Mouse (Mus musculus) mouse embryonic stem cell (cell line): ENCODE measurements around the gene Crk.

Experiments
- in situ Hi-C, 2 experiments: fragments of 300-500 bp; cut with MboI; formaldehyde crosslinking; loops; 1 replicate in 1 of 2; 3 replicates in 1 of 2; pipeline ENCODE4 v1.14.3; 2019 to 2020; ENCODE audit warnings: low sequenced_read_pairs in 2 of 2, low pct_unique_long_range_greater_than_20kb in 1 of 2, mixed read lengths in 1 of 2; ENCODE audit not compliant: unreplicated experiment in 1 of 2

The Crk gene

DNA sequence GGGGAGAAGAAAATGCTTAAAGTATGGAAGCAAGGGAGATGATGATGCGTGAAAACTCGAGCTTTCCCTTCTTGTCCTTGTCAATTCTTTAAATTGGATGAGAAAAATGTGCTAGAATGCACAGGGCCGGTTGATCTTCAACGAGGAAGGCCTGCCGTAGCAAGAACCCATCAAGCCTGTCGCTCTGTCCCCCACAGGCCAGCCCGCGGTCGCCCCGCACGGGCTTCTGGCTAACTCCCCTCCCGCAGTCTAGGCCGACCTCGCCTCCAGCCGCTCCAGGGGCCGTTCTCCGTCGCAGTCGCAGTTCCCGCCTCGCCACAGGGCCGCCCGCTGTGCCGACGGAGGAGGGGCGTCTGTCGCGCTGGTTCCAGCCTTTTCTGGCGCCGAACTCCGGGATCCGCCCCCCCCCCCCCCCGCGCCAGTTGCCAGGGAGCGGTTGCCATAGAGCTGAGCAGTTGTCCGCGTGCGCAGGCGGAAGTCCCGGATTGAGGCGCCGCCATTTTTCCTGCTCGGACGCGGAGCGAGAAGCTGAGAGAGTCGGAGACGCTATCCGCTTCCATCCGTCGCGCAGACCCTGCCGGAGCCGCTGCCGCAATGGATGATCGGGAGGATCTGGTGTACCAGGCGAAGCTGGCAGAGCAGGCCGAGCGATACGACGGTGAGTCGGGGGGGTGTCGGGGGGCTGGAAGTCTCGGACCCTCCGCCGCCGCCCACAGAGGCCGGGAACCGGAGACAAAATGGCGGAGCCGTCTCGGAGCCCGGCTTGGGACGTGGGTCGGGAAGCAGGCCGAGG is 53.6 kb downstream of the Crk start, which contains the start of gene Ywhae:
Gene Ywhae (plus strand): TSS at position 436 of the 793 bp plus-strand sequence.
- in situ Hi-C loops = no loop called here

DNA sequence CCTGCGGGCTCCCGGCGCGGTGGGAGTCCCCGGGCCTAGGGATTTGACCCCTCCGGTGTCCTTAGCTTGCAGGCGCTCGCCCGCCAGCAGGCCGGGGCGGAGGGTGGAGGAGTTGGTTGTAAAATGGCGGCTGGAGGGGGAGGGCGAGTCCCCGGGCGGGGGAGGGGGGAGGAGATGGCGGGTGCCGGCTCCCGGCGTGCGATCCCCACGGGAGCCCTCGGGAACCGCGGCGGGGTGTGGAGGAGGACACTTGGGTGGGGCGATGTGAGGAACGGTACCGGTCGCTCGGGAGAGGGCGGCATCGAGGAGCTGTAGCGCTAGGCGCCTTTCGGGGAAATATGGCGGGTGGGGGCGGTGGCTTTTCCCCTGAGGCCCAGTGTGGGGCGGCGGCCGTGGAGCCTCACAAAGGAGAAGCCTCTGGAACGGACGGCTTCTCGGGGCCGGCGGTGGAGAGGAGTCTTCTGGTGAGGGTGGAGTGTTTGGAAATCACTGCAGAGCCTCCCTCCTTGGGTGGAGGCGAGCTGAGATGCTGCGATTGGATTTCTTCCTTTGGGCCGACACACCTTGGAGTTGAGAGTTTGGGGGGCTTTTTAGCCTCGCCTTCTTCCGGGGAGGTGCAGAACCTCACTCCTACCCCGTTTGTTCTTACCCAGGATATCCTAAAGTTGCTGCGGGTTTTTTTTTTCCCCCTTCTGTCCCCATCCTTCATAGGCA is 54.3 kb downstream of the Crk start:
- in situ Hi-C loops = no loop called here

DNA sequence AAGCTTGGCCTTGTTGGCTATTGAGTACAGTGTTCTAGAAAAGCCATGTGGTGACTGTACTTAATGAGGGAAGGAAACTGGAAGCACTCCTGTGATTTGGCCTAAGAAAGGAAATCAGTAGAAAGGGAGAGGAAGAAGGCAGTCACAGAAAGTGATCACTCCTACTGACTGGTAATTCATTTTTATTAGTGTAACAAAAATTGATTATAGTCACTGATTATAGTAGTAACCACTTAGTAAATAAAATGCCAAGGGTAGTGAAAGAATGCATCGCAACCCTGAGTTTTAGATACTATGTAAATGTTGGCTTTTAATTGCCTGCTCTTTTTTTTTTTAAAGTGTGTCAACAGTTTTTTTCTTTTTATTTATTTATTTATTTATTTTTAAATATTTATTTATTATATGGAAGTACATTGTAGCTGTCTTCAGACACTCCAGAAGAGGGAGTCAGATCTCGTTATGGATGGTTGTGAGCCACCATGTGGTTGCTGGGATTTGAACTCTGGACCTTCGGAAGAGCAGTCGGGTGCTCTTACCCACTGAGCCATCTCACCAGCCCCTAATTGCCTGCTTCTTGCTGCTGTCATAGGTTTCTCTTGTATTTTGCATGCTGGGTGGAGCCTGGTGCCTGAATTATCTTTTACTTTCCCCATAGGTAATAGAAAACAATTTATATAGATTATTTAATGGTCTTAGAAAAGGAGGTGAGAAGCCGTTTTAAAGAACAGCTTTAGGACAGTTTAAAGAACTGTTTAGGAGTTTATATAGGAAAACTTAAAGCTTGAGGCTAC is 56.6 kb downstream of the Crk start:
- in situ Hi-C loops = no loop called here

DNA sequence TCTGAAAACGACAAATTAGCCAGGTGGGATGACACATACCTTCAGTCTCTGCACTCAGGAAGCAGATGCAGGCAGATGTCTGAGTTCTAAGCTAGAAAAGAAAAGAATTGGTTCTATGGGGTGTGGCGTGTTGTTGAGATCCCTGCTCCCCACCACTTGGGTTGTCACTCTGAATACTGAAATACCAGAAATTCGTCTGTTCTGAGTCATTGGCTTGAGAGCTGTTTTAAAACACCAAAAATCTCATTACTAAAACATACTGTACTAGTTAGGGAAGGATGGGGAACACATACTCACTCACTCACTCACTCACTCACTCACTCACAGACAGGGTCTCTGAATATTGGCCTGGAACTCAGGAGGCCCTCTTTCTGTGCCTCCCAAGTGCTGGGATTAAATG is 57.9 kb downstream of the Crk start:
- in situ Hi-C loops = no loop called here

DNA sequence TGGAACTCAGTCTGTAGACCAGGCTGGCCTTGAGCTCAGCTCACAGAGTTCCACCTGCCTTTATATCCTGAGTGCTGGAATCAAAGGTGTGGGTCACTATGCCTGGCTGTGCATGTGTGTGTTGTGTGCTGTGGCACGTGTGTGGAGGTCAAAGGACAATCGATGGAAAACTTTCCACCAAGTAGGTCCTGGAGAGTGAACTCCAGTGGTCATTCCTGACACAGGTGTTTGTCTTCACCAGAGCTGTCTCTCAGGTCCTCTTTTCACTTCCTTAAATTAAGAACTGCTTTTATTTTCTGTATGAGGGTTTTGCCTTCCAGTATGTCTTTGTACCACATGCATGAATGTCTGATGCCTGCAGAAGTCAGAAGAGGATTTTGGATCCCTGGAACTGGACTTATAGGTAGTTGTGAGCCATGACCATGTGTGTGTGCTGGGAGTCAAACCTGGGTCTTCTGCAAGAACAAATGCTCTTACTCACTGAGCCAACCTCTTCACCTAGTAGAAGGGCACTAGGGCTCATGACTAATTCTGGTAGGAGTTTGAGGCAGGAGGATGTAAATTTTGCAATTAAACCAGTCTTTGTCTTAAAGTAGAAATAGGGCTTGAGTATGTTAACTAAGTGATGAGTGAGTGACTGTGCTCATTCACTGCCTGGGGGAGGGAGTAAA is 58.9 kb downstream of the Crk start:
- in situ Hi-C loops = no loop called here

DNA sequence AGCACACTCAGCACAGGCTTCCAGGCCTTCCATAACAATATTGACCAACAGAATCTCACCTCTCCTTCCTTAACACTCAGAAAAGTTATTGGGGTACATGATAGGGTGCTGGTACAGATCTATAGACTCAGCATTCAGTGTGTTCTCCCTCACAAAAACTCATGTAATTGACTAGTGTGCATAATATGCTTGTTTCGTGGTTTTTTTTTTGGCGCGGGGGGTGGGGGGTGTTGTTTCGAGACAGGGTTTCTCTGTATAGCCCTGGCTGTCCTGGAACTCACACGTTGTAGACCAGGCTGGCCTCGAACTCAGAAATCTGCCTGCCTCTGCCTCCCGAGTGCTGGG is 59.4 kb downstream of the Crk start:
- in situ Hi-C loops = no loop called here

DNA sequence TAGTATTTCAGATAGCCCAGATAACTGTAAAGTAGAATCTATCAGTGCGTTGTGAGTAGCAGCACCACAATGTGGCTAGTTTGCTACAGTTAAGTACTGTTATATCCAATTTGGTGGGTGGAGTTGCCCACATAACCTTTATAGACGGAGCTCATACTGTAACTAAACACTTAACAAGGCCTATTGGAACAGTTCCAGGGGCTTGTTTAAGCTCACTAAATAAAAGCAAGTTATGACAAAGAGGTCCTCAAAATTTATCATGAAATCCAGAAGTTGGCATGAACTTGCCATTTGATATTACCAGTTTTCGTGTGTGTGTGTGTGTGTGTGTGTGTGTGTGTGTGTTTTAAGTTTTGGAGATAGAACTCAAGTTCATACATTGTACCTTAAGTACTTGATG is 61.1 kb downstream of the Crk start:
- in situ Hi-C loops = no loop called here

DNA sequence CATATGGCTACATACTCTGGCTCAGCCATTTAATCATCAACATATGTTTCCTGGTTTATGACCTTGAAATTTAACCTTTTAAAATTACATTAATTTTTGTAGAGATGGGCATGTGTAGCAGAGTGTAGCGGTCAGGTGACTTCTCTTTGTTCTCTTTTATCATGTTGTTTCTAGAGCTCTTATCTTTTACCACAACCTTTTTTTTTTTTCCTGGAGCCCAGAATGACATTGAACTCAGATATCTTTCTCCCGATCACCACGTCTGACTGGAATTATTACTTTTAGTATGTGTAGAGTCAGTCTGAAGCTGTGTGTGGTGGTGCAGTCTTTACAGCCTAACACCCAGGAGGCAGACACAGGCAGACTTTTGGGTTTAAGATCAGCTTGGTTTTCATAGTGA is 62.6 kb downstream of the Crk start:
- in situ Hi-C loops = no loop called here

DNA sequence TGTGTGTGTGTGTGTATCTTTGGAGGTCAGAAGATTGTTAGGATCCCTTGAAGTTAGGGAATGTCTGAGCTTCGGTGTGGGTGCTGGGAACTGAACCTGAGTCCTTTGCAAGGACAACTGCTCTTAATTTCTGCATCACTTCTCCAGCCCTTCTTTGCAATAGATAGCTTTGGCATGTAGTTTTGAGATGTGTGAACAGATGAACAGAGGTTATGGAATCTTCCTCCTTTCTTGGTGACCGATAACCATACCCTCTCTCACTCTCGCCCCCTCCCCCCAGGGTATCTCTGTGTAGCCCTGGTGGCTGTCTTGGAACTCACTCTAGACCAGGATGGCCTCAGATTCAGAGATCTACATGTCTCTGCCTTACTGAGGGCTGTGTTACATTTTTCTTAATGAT is 65.7 kb downstream of the Crk start:
- in situ Hi-C loops = no loop called here

DNA sequence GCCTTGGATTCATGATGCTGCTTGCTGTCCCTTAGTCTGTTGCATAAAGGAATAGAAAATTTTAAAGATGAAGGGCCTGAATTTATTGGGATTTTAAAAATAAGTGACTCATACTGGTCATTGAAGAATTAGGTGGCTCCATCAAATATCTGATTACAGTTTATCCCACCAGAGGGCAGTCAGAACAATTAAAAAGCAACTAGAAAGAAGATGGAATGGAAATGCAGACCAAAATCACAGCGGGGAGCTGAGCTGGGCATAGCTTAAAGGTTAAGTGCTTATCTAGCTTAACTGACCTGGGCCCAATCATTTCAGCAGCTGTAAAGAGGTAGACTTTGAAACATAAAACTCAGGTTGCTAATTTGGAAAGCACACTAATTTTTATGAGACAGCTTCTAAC is 71.5 kb downstream of the Crk start:
- in situ Hi-C loops = no loop called here

DNA sequence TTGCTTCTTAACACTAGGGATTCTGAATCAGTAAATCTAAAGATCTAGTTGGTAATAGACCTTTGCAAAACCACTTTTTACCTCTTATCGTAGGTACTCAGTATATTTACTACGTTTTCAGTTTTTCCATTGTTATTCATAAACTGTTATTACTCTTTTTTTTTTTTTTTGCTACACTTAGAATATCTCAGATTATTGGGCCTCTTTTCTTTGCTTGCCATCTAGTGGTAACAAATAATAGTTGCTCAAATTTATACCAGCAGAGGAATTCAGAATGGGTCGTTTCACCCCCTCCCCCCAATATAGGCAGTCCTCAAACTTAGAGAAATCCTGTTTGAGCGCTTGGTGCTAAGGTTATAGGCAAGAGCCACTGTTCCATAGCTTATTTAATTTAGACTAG is 72.0 kb downstream of the Crk start:
- in situ Hi-C loops = no loop called here
